Mouse (Mus musculus): Measurements from ENCODE around the gene Hint1.
"Not testable (repeated sequence)": the region's sequence is repeated elsewhere in the genome, so short reads cannot be mapped to it uniquely, and the experiment has no call there.

The Hint1 gene

DNA sequence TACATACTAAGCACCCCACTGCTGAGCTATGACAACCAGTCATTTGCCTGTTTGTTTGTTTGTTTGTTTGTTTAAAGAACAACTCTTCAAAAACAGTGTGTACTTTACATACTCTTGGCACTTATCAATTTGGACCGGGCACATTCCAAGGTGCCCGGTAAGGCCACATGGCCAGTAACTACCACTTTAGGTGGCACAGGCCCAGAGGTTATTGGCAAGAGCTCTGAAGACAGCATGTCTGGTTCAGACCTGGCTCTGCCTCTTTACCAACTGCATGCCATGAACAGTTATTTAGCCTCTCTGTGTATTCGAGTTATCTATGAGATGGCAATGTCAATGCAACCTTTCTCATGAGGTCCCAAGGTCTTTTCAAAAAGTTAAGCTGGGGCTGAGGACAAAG, 30.5 kb downstream of the Hint1 start:
- not testable (repeated sequence) for DNase-seq (ENCODE audit: low read depth)

DNA sequence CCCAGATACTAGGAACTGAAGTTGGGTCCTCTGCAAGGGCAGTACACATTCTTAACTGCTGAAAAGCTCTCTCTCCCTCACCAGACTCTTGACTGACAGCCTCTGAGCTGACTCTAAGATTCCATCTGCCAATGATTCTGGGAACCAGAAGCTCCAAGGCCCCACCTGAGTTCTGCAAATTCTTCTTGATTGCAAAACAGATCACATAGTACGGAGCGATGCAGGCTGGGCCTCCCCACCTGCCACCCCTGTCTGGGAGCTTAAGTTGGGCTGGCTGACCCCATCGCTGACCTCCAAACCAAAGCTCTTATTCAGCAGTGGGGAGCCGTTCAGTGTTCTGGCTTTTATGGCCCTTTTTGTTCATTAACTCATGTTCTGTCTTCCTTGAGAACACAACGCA, 31.3 kb downstream of the Hint1 start:
- DNase-seq (ENCODE audit: low read depth): no peak

GRCm38 (mm10) chr11:54899657-54900056, 33.5 kb downstream of the Hint1 start:
- no peak for DNase-seq (ENCODE audit: low read depth)

GRCm38 (mm10) chr11:54902333-54903323, 36.4 kb downstream of the Hint1 start, which contains the start of gene Gpx3:
TSS of gene Gpx3 (plus strand) at chr11:54902453.
- no peak for DNase-seq (ENCODE audit: low read depth)

- no peak for DNase-seq (ENCODE audit: low read depth)
Measured at GRCm38 (mm10) chr11:54903339-54903738, 37.2 kb downstream of the Hint1 start.

- DNase-seq (ENCODE audit: low read depth): no peak
Measured at GRCm38 (mm10) chr11:54903940-54904706, 37.9 kb downstream of the Hint1 start.

- DNase-seq (ENCODE audit: low read depth): no peak
Measured at GRCm38 (mm10) chr11:54905086-54905485, 38.9 kb downstream of the Hint1 start.

GRCm38 (mm10) chr11:54905931-54906330, 39.7 kb downstream of the Hint1 start:
- no peak for DNase-seq (ENCODE audit: low read depth)

- no peak for DNase-seq (ENCODE audit: low read depth)
Measured at GRCm38 (mm10) chr11:54906466-54906865, 40.3 kb downstream of the Hint1 start.

DNA sequence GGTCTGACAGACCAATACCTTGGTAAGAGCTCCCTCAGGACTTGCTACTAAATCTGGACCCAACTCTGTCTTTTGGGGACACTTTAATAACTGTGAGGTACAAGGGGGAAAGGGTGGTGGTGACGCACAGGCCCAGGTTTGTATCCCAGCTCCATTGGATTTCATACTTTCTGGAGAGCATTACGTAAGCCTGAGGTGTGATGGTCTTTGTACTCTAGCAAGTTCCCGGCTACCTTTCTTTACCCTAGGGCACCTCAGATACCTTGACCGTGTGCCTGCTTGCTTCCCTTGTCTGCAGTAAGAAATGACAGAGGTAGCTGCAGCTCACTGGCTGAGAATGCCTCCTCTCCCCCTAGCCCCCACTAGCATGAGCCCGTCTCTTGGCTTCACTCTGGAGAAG, 41.1 kb downstream of the Hint1 start:
- DNase-seq (ENCODE audit: low read depth): no peak

GRCm38 (mm10) chr11:54909273-54909672, 43.1 kb downstream of the Hint1 start:
- DNase-seq (ENCODE audit: low read depth): no peak

- no peak for DNase-seq (ENCODE audit: low read depth)
Measured at GRCm38 (mm10) chr11:54910081-54910665, 44.0 kb downstream of the Hint1 start.

DNA sequence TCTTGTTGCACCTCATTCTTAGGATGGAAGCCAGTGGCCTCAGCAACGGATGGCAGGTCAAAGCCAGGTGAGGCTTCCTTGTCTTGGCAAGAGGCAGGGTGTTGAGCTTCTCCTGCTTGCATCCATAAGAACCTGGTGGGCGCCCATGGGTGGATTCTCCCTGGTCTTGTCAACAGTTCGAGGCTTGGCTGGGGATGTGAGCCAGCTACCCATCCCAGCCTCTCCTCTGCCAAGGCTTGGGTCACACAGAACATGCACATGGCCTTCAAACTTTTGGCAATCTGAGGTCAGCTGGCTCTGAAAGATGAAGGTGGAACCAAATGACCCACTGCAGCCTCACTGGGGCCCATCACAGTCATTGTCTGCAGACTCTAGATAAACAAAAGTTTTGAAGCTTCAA, 45.0 kb downstream of the Hint1 start:
- DNase-seq (ENCODE audit: low read depth): no peak

DNA sequence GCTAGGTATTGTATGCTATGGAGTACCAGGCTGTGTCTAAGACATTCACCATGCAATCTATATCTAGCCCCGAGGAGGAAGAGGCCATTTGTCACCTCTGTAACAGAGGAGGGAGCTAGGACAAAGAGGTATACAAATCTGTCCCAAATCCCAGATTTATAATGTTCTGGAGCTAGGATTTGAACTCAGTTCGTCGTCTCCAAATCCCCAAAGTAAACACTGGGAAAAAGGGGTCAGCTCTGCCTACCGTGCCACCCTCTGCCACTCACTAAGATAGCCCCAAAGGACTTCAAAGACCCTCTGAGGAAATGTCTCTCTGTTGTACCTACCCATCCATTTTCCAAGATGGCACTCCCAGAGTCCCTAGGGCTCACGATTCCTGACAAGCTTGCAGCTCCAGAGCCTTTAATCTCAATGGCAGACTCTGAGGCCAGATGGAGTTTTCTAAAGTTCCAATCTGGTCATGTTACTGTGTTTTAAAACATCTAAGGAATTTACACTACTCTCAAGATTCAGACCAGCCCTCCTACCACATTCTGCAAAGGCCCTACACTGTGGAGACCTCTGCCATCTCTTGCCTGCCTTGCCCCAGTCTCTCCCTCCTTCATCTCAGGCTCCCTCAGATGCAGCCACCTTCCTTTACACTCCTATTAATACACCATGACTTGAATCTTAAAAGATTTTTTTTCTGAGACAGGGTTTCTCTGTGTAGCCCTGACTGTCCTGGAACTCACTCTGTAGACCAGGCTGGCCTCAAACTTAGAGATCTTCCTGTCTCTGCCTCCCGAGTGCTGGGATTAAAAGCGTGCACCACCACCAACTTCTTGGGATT, 45.7 kb downstream of the Hint1 start:
- no peak for DNase-seq (ENCODE audit: low read depth)

DNA sequence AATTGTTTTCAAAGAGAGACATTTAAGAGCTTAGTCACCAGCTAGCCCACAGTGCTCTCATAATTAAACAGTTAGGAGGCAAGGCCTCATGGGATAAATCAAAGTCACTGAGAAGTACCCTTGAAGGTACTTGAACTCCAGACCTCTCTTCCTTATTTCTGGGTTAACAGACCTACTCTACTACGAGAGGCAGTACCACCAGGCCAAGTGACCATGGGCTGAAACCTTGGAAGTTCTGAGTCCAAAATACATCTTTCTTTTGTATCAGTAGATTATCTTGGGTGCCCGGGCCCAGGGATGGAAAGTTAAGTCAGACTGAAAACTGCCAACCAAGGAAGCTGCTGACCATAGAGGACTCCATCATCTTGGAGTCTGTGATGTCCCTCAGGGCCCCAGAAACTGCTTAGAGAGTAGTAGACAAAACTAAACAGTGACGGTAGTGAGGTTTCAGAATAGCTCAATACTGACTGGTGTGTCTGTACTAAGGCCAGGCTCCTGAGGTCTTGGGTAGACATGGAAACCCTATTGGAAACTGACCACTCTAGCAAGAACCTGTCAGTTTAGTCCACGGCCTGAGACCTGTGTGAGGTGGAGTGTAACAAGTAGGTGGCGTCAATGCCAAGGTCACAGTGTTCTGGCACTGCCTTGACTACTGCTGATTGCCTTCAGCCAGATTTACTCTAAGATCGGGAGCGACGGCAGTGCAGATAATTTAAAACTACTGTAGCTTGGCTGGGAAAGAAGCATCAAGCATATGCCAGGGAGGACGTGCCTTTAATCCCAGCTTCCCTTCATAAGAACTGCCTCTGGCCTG, 46.5 kb downstream of the Hint1 start:
- no peak for DNase-seq (ENCODE audit: low read depth)

DNA sequence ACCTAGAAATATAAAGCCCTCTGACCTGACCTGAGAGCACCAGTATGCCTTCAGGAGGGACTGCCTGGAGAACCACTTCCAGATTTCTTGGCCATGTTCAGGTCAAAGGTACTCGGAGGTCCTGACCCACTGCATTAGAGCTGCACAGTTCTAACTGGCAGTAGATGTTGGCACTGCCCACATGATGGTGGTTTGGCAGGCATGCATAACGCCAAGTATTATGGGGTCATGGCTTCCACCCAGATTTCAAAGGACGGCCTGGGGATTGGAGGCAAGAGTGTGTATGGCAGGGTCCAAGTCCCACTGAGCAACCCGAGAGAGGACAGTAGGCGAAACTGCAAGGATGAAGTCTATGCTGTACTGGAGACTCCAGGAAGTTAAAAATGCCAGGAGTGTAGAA, 47.7 kb downstream of the Hint1 start:
- no peak for DNase-seq (ENCODE audit: low read depth)

DNA sequence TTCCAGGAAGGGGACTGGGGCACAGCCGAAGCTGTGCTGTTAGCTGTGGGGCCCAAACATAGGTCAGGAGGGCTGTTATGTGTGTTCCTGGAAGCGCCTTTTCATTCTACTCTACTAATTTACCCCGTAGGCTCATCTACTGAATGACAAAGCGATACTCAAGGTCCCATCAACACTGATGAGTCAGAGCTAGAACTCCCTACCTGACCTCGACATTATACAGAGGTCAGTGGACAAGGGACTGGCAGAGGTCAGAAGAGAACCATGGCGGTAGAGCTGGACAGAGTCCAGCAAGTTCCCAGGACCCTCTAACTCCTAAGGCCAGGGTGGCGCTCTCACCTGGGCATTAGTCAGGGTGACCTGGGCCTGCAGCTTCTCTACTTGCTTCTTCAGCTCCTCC, 51.3 kb downstream of the Hint1 start:
- DNase-seq (ENCODE audit: low read depth): no peak

GRCm38 (mm10) chr11:54918273-54918672, 52.1 kb downstream of the Hint1 start:
- no peak for DNase-seq (ENCODE audit: low read depth)
